Mouse (Mus musculus): ENCODE results near the gene Catsperd. TPM values are rescaled to one million over a fixed set of nuclear protein-coding genes. Genes with fewer than 3 reads are reported as not detected.

Catsperd gene
- polyA plus RNA-seq, 1 experiment from 2014 or later = 0.68 TPM

DNA sequence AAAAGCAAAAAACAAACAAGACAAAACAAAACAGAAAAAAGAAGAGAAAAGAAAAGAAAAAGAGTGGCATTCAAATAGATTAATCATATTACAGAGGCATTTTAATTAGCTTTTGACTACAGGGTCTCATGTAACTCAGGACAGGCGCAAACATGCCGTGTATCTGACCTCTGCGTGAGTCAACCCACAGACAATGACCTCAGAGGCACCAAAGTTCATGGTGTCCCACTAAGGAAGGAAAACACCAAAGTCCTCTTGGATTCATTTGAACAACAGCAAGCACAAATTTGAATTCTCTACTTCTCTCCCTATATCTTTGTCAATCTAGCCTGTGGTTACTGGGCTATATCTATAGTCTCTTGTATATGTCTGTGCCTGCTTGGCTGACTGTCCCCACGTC lies 15.3 kb downstream of the Catsperd start:
- Histone ChIP-seq H3K9ac (no peak overlapping the region), H3K27me3 (replicated peaks) (no peaks in the 10 kb centered on the region), H3K4me1 (replicated peaks) (no peaks in the 10 kb centered on the region), H3K4me3 (replicated peaks) (no peak overlapping the region), H3K36me3 (no peaks in the 10 kb centered on the region), H3K9me3 (no peaks in the 10 kb centered on the region), H3K4me2 (replicated peaks) (no peak overlapping the region), H3K27ac (no peak overlapping the region)
- 83% methylated on average over 4 of the region's 4 CpGs for WGBS
- no peak for ATAC-seq

DNA sequence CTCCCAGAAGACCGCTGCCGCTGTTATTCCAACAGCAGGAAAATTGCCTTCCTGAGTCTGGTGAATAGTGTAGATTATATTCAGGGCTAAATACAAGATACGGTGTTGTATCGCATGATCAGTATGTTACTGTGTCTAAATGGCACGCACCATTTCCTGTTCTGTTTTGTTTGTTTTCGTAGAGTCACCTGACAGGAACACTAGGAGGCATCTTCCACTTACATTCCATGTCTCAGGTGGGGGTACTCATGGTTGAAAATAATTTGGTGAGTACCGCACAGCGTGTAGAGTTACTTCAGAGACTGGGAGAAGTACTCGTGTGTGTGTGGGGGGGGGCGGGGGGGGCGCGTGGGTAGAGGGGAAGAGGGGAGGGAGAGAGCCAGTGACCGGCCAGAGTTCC lies 19.6 kb downstream of the Catsperd start:
- no peaks in the 10 kb centered on the region for H3K36me3 ChIP-seq
- H3K4me1 ChIP-seq (replicated peaks) = no peaks in the 10 kb centered on the region
- no peaks in the 10 kb centered on the region for H3K27me3 ChIP-seq (replicated peaks)
- H3K27ac ChIP-seq = no peak overlapping the region
- H3K9me3 ChIP-seq = no peaks in the 10 kb centered on the region
- 62% methylated on average over 10 of the region's 13 CpGs for WGBS
- no peak overlapping the region for H3K9ac ChIP-seq
- no peak for ATAC-seq
- no peak overlapping the region for H3K4me2 ChIP-seq (replicated peaks)
- no peak overlapping the region for H3K4me3 ChIP-seq (replicated peaks)

DNA sequence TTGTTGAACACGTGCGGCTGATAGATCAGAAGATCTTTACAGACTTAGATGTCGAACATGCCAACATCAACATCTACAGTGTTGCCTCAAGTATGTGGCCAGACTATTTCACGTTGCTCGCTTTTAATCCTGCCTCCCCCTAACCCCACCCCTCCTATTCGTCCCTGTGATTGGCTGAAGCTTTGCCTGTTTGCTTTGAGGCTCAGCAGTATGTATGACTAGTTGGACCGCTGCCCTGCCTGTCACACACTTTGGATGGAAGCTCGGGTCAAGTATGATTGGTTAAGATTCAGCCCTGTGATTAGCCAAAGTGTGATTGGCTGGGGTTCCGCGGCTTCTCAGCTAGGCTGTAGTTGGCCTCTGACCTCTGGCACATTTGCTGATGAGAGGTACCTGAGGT lies 23.9 kb downstream of the Catsperd start:
- no peak overlapping the region for H3K9ac ChIP-seq
- no peak overlapping the region for H3K27ac ChIP-seq
- 29% methylated on average over 10 of the region's 10 CpGs for WGBS
- no peaks in the 10 kb centered on the region for H3K27me3 ChIP-seq (replicated peaks)
- H3K4me3 ChIP-seq (replicated peaks) = no peak overlapping the region
- H3K9me3 ChIP-seq = no peaks in the 10 kb centered on the region
- H3K4me2 ChIP-seq (replicated peaks) = no peak overlapping the region
- ATAC-seq = peak; percentile 45; the same call in 1 of the 2 replicates
- no peaks in the 10 kb centered on the region for H3K4me1 ChIP-seq (replicated peaks)
- H3K36me3 ChIP-seq = no peaks in the 10 kb centered on the region

DNA sequence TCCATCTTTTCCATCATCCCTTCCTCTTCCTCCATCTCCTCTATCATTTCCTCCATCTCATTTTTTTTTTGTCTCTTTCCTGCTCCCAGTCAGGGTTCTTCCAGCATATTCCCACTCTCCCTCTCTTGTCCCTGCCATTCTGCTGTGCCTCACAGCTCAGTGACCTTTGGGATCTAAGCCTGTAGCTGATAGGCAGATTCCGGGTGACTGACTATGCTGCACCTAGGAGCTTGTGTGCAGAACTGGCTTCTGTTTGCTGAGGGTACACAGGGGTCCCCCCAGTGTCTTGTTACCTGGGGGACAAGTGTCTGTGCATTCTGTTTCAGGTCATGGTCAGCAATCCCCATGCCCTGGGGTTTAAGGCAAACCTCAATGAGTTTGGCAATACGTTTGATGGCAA lies 26.8 kb downstream of the Catsperd start:
- H3K9me3 ChIP-seq = no peaks in the 10 kb centered on the region
- ATAC-seq = peak; percentile 62
- no peak overlapping the region for H3K9ac ChIP-seq
- H3K4me2 ChIP-seq (replicated peaks) = no peak overlapping the region
- H3K27ac ChIP-seq = no peak overlapping the region
- H3K4me3 ChIP-seq (replicated peaks) = no peak overlapping the region
- H3K4me1 ChIP-seq (replicated peaks) = no peaks in the 10 kb centered on the region
- H3K36me3 ChIP-seq = no peaks in the 10 kb centered on the region
- 59% methylated on average over 2 of the region's 2 CpGs for WGBS
- no peaks in the 10 kb centered on the region for H3K27me3 ChIP-seq (replicated peaks)

DNA sequence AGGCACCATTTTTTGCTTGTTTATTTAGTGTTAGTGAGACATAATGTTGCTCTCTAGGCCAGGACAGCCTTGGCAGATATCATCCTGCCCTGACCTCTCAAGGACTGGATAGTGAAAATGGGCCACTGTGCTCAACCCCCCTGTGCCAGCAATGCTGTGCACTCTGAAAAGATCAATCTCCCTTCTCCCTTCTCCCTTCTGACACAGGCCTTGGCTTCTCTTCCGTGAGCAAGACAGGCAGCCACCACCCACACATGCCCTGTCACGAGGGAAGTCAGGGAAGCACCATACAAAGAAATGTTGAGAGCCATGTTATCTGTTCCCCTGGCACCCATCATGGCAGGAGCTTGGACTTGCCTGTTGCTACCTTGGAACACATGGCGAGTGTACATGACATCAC lies 27.4 kb downstream of the Catsperd start:
- Histone ChIP-seq H3K4me2 (replicated peaks) (no peak overlapping the region), H3K4me3 (replicated peaks) (no peak overlapping the region), H3K36me3 (no peaks in the 10 kb centered on the region), H3K4me1 (replicated peaks) (no peaks in the 10 kb centered on the region), H3K9ac (no peak overlapping the region), H3K27ac (no peak overlapping the region), H3K9me3 (no peaks in the 10 kb centered on the region), H3K27me3 (replicated peaks) (no peaks in the 10 kb centered on the region)
- ATAC-seq = no peak
- 74% methylated on average over 3 of the region's 3 CpGs for WGBS

DNA sequence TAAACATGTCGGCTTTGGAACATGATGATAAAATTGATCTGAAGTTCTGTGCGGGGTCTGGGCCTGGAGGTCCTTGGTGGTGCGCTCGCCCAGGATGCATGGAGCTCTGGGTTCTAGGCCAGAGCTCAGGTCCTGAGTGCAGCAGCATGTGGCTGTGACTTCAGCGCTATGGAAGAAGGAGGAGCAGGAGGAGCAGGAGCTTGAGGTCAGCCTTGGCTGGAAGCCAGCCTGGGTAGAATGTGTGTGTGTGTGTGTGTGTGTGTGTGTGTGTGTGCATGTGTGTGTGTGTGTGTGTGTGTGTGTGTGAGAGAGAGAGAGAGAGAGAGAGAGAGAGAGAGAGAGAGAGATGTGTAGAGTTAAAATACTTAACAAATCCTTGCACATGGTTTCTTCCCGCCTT lies 28.2 kb downstream of the Catsperd start:
- Histone ChIP-seq H3K9ac (no peak overlapping the region), H3K9me3 (no peaks in the 10 kb centered on the region), H3K4me2 (replicated peaks) (no peak overlapping the region), H3K36me3 (no peaks in the 10 kb centered on the region), H3K27me3 (replicated peaks) (no peaks in the 10 kb centered on the region), H3K4me3 (replicated peaks) (no peak overlapping the region), H3K27ac (no peak overlapping the region), H3K4me1 (replicated peaks) (no peaks in the 10 kb centered on the region)
- ATAC-seq = no peak
- WGBS = 75% methylated on average over 6 of the region's 6 CpGs

DNA sequence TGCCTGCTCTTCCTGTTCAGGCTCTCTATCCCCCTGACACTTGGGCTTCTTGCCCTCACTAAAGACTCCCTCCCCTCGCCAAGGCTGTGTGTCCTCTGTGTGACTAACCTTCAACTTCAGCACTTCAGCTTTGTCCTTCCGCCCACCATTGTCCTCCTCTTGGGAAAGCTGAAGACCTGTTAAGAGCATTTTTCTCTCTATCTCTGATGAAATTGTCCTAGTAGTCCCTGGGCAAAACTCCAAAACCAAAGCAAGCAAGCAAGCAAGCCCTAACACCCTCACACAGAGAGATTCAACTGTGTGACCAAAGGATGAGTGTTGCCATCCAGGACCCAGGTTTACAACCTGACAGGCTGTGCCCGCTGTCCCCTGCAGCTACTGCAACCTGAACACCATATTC lies 35.7 kb downstream of the Catsperd start:
- no peak for ATAC-seq
- Histone ChIP-seq H3K9ac (no peak overlapping the region), H3K4me2 (replicated peaks) (peak overlapping the region; percentile 39; the same call in 1 of the 2 replicates), H3K27ac (no peak overlapping the region), H3K27me3 (replicated peaks) (no peaks in the 10 kb centered on the region), H3K36me3 (no peaks in the 10 kb centered on the region), H3K4me1 (replicated peaks) (0 out of 2 replicates have a peak, but pooled peaks cover 6% of the 10 kb centered on the region), H3K4me3 (replicated peaks) (no peak overlapping the region), H3K9me3 (no peaks in the 10 kb centered on the region)
- whole genome bisulfite sequencing = 48% methylated on average over 3 of the region's 3 CpGs

DNA sequence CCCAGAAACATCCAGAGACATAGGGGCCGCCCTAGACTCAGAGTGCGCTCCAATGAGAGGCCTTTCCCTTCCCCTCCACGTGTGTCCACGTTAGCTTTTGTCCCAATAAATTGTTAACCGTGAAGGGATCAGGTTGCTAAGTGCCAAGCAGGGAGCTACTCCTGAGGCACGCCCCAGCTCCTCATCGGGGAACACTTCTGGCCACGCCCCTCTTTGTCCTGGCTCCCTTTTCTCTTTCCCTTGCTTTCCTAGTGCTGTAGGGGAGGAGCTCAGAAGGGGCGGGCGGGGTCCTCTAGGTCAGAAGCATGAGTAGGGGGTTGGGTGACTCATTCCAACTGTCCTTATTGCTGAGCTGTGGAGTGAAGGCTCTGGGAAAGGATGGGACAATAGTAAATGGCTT lies 36.4 kb downstream of the Catsperd start:
- 7% methylated on average over 10 of the region's 10 CpGs for WGBS
- Histone ChIP-seq H3K9ac (no peak overlapping the region), H3K4me3 (replicated peaks) (no peak overlapping the region)

DNA sequence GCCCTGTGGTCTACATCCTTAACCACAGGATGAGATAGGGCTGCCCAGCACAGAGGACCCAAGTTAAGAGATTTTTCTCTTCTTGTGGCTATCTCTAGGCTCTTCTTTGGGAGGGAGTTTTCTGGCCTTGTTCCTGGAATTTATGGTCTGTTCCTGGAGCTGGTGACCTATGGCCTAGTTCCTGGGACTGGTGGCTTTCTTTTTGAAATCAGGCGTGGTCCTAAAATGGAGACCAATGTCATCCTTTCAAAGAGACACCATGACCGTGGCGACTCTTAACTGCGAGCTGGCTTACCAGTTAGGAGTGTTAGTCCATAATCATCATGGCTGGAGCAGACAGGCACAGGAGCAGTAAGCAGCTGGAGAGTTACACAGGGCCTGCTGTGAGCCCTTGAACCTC lies 38.4 kb downstream of the Catsperd start:
- WGBS = 84% methylated on average over 4 of the region's 4 CpGs
- Histone ChIP-seq H3K4me3 (replicated peaks) (no peak overlapping the region), H3K9me3 (no peaks in the 10 kb centered on the region), H3K27ac (no peak overlapping the region), H3K27me3 (replicated peaks) (no peaks in the 10 kb centered on the region), H3K9ac (no peak overlapping the region), H3K4me1 (replicated peaks) (peaks cover 10% of the 10 kb centered on the region; the same call in 1 of the 2 replicates), H3K4me2 (replicated peaks) (no peak overlapping the region), H3K36me3 (no peaks in the 10 kb centered on the region)
- ATAC-seq = no peak

More for the DNA sequence above, 36.4 kb downstream of the Catsperd start:
- peak overlapping the region; percentile 39 for H3K4me2 ChIP-seq (replicated peaks)
- ATAC-seq = peak; percentile 66
- no peaks in the 10 kb centered on the region for H3K36me3 ChIP-seq
- H3K27ac ChIP-seq = no peak overlapping the region
- no peaks in the 10 kb centered on the region for H3K27me3 ChIP-seq (replicated peaks)
- no peaks in the 10 kb centered on the region for H3K9me3 ChIP-seq
- H3K4me1 ChIP-seq (replicated peaks) = peaks cover 10% of the 10 kb centered on the region; the same call in 1 of the 2 replicates

DNA sequence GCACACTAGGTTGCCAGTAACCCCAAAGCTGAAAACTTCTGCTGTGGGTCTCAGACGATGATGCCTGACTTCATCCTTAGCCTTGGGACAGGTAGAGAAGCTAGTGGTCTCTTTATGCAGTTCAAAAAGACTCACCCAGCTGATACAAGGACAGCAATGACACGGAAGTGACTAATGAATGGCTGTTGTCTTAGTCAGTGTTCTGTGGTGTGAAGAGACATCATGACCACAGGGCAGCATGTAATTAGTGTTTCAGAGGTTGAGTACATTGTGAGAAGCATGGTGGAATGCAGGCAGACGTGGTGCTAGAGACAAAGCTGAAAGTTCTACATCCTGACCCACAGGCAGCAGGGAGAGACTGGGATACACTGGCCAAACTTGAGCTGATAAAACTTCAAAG lies 39.6 kb downstream of the Catsperd start:
- Histone ChIP-seq H3K4me1 (replicated peaks) (peaks cover 10% of the 10 kb centered on the region; the same call in 1 of the 2 replicates), H3K4me3 (replicated peaks) (no peak overlapping the region), H3K27ac (no peak overlapping the region), H3K9ac (no peak overlapping the region), H3K27me3 (replicated peaks) (no peaks in the 10 kb centered on the region), H3K4me2 (replicated peaks) (no peak overlapping the region), H3K9me3 (no peaks in the 10 kb centered on the region), H3K36me3 (no peaks in the 10 kb centered on the region)
- ATAC-seq = no peak
- WGBS = 78% methylated on average over 3 of the region's 3 CpGs

DNA sequence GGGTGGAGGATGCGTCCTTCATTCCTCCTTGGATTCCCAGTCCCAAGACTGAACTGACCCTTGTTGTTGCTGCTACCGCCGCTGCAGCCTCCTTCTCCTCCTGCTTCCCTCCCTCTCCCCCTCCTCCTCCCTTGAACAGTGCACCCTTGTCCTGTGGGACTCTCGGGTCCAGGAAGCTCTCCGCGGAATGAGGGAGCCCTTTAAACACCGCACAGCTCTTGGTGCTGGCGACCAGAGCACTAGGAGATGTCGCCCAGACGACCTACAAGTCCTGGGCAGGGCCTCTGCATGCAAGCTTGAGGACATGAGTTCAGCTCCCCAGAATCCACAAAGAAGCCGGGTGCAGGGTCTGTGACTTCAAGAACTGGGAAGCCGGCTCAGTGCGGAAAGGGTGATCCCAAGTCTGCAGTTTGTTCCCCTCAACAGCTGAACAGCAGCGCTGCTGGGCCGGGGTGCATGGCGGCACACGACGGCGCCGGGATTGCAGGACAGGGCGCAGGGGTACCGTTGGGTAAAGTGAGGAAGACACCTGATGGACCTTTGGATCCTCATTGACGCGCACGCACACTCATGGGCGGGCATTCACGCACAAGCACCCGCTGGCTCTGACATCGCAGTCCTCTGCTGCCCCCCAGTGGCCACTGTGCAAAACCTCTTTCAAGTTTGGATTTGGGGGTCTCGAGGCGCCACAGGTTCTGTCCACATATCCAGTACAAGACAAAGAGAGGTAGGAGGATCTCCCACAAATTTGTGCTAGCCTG lies 40.6 kb downstream of the Catsperd start:
- no peaks in the 10 kb centered on the region for H3K9me3 ChIP-seq
- H3K27ac ChIP-seq = no peak overlapping the region

DNA sequence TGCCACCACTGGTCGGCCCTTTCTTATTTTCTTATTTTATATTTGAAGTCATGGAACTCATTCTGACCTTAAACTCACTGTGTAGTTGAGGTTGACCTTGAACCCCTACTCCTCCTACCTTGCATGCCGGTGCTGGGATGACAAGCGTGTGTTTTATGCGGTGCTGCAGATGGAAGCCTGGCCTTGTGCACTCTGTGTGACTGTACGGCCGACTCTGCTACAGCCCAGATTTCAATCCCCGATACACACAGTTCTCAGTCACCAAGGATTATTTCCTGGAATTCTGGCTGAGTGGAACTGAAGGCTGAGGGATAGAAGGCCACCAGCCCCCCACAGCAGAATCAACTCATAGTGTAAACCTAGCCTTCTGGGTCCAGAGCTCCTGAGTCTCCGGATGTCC lies 41.8 kb downstream of the Catsperd start:
- no peak for ATAC-seq
- no peaks in the 10 kb centered on the region for H3K27me3 ChIP-seq (replicated peaks)
- H3K9ac ChIP-seq = no peak overlapping the region
- no peaks in the 10 kb centered on the region for H3K9me3 ChIP-seq
- no peak overlapping the region for H3K4me2 ChIP-seq (replicated peaks)
- 85% methylated on average over 8 of the region's 8 CpGs for WGBS
- peaks cover 16% of the 10 kb centered on the region for H3K4me1 ChIP-seq (replicated peaks)
- H3K36me3 ChIP-seq = no peaks in the 10 kb centered on the region
- no peak overlapping the region for H3K4me3 ChIP-seq (replicated peaks)
- H3K27ac ChIP-seq = no peak overlapping the region

More for the DNA sequence above, 40.6 kb downstream of the Catsperd start:
- WGBS = 3% methylated on average over 31 of the region's 31 CpGs
- ATAC-seq = peak; percentile 24
- H3K4me1 ChIP-seq (replicated peaks) = peaks cover 10% of the 10 kb centered on the region; the same call in 1 of the 2 replicates
- no peaks in the 10 kb centered on the region for H3K27me3 ChIP-seq (replicated peaks)
- H3K36me3 ChIP-seq = no peaks in the 10 kb centered on the region
- H3K4me2 ChIP-seq (replicated peaks) = peak overlapping the region; percentile 98
- H3K4me3 ChIP-seq (replicated peaks) = peak overlapping the region; percentile 48
- H3K9ac ChIP-seq = peak overlapping the region; percentile 53

All from intestine, embryonic 15.5 days (tissue).